Mouse (Mus musculus) MEL (cell line): ENCODE results near the gene Zbtb40. TPM values are rescaled to one million over a fixed set of nuclear protein-coding genes. Genes with fewer than 3 reads are reported as not detected.

ENCODE experiments used
- DNase-seq: peaks from one replicate; pipeline ENCODE4 v3.0.0; 2011; ENCODE audit warnings: low read depth, low spot score
- H3K27ac ChIP-seq: 2 replicates; pipeline ENCODE4 v1.5.1; 2012; ENCODE audit warnings: low read depth, mild to moderate bottlenecking, control low read depth, low read length, moderate library complexity; ENCODE audit not compliant: control insufficient read depth
- H3K27me3 ChIP-seq, 2 experiments: fragments of 150-350 bp in 1 of 2; sonication (generic) in 1 of 2; 2 replicates each; pipeline ENCODE4 v1.6.1; 2012; ENCODE audit warnings: low read length in 2 of 2, mild to moderate bottlenecking in 2 of 2, improper control_type of control experiment in 1 of 2, moderate library complexity in 1 of 2; ENCODE audit not compliant: insufficient read depth in 2 of 2, control insufficient read depth in 1 of 2
- H3K36me3 ChIP-seq, 2 experiments: 2 replicates each; pipeline ENCODE4 v1.6.1; 2012 to 2014; ENCODE audit warnings: low read length in 2 of 2, improper control_type of control experiment in 1 of 2, inconsistent platforms in 1 of 2, mild to moderate bottlenecking in 1 of 2; ENCODE audit not compliant: insufficient read depth in 2 of 2, control insufficient read depth in 1 of 2
- H3K4me1 ChIP-seq, 2 experiments: fragments of 150-350 bp in 1 of 2; sonication (generic) in 1 of 2; 2 replicates each; pipeline ENCODE4 v1.6.1; 2012; ENCODE audit warnings: low read length in 2 of 2, improper control_type of control experiment in 1 of 2, mild to moderate bottlenecking in 1 of 2; ENCODE audit not compliant: insufficient read depth in 2 of 2, control insufficient read depth in 1 of 2
- H3K4me3 ChIP-seq, 2 experiments: fragments of 150-350 bp in 1 of 2; sonication (generic) in 1 of 2; 2 replicates each; pipeline ENCODE4 v1.5.1; 2012; ENCODE audit warnings: low read depth in 2 of 2, low read length in 2 of 2, mild to moderate bottlenecking in 2 of 2, moderate library complexity in 2 of 2, control low read depth in 1 of 2, improper control_type of control experiment in 1 of 2; ENCODE audit not compliant: control insufficient read depth in 1 of 2, insufficient read depth in 1 of 2
- H3K79me2 ChIP-seq: 2 replicates; pipeline ENCODE4 v1.6.1; 2012; ENCODE audit warnings: mild to moderate bottlenecking, low read length, moderate library complexity; ENCODE audit not compliant: control insufficient read depth, poor library complexity, insufficient read depth
- H3K9ac ChIP-seq: 2 replicates; pipeline ENCODE4 v1.6.1; 2012; ENCODE audit warnings: low read depth, mild to moderate bottlenecking, control low read depth, low read length, moderate library complexity; ENCODE audit not compliant: control insufficient read depth, poor library complexity, severe bottlenecking
- H3K9me3 ChIP-seq: fragments of 150-350 bp; sonication (generic); replicated peaks from 2 replicates; pipeline ENCODE4 v1.6.1; 2012; ENCODE audit warnings: mild to moderate bottlenecking, low read length, improper control_type of control experiment, moderate library complexity; ENCODE audit not compliant: insufficient read depth
- BHLHE40 ChIP-seq: IDR thresholded peaks from 2 replicates; pipeline ENCODE4 v1.6.1; 2012; ENCODE audit warnings: low read depth, mild to moderate bottlenecking, inconsistent platforms, low read length, improper control_type of control experiment, borderline replicate concordance
- ELF1 ChIP-seq: IDR thresholded peaks from 2 replicates; pipeline ENCODE4 v1.6.1; 2014; ENCODE audit warnings: low read depth, mild to moderate bottlenecking, inconsistent platforms, low read length, improper control_type of control experiment, moderate library complexity
- EP300 ChIP-seq, 2 experiments: IDR thresholded peaks; 2 replicates each; pipeline ENCODE4 v1.6.1; 2011; ENCODE audit warnings: improper control_type of control experiment in 2 of 2, low read length in 2 of 2, low read depth in 1 of 2, mild to moderate bottlenecking in 1 of 2
- GABPA ChIP-seq: IDR thresholded peaks from 2 replicates; pipeline ENCODE4 v1.6.1; 2012; ENCODE audit warnings: low read depth, mild to moderate bottlenecking, inconsistent platforms, low read length, improper control_type of control experiment, moderate library complexity
- HCFC1 ChIP-seq: IDR thresholded peaks from 2 replicates; pipeline ENCODE4 v1.6.1; 2012; ENCODE audit warnings: low read depth, mild to moderate bottlenecking, inconsistent platforms, low read length, improper control_type of control experiment, moderate library complexity
- JUND ChIP-seq: IDR thresholded peaks from 2 replicates; pipeline ENCODE4 v1.6.1; 2011; ENCODE audit warnings: low read depth, mild to moderate bottlenecking, improper control_type of control experiment, low read length
- MAFK ChIP-seq: IDR thresholded peaks from 2 replicates; pipeline ENCODE4 v1.6.1; 2011; ENCODE audit warnings: low read depth, mild to moderate bottlenecking, low read length, improper control_type of control experiment, borderline replicate concordance
- MAZ ChIP-seq: IDR thresholded peaks from 2 replicates; pipeline ENCODE4 v1.6.1; 2012; ENCODE audit warnings: low read depth, mild to moderate bottlenecking, inconsistent platforms, low read length, improper control_type of control experiment
- MYB ChIP-seq: IDR thresholded peaks from 2 replicates; pipeline ENCODE4 v1.6.1; 2011; ENCODE audit warnings: mild to moderate bottlenecking, low read depth, low read length, improper control_type of control experiment
- MYC ChIP-seq: IDR thresholded peaks from 2 replicates; pipeline ENCODE4 v1.6.1; 2011; ENCODE audit warnings: low read depth, mild to moderate bottlenecking, low read length, improper control_type of control experiment, moderate library complexity
- NELFE ChIP-seq: IDR thresholded peaks from 2 replicates; pipeline ENCODE4 v1.6.1; 2011; ENCODE audit warnings: low read depth, low read length, improper control_type of control experiment
- NRF1 ChIP-seq: IDR thresholded peaks from 2 replicates; pipeline ENCODE4 v1.6.1; 2014; ENCODE audit warnings: low read depth, mild to moderate bottlenecking, inconsistent platforms, low read length, improper control_type of control experiment, moderate library complexity; ENCODE audit not compliant: poor library complexity, insufficient read depth, severe bottlenecking
- POLR2A ChIP-seq, 2 experiments: IDR thresholded peaks; 2 replicates each; pipeline ENCODE4 v1.6.1; 2011 to 2012; ENCODE audit warnings: low read length in 2 of 2, mild to moderate bottlenecking in 2 of 2, control low read depth in 1 of 2, improper control_type of control experiment in 1 of 2, low read depth in 1 of 2, moderate library complexity in 1 of 2; ENCODE audit not compliant: control insufficient read depth in 1 of 2, insufficient read depth in 1 of 2, poor library complexity in 1 of 2
- POLR2AphosphoS5 ChIP-seq: IDR thresholded peaks from 2 replicates; pipeline ENCODE4 v1.6.1; 2012; ENCODE audit warnings: low read depth, borderline replicate concordance, mild to moderate bottlenecking, inconsistent platforms, low read length, moderate library complexity, mixed read lengths
- SMC3 ChIP-seq: IDR thresholded peaks from 2 replicates; pipeline ENCODE4 v1.6.1; 2011; ENCODE audit warnings: low read depth, low read length, improper control_type of control experiment
- TAL1 ChIP-seq: IDR thresholded peaks from 2 replicates; pipeline ENCODE4 v1.6.1; 2012; ENCODE audit warnings: mild to moderate bottlenecking, inconsistent platforms, low read length, moderate library complexity, mixed read lengths
- TBP ChIP-seq: IDR thresholded peaks from 2 replicates; pipeline ENCODE4 v1.8.0; 2011; ENCODE audit warnings: low read depth, low read length, improper control_type of control experiment
- TCF12 ChIP-seq: IDR thresholded peaks from 2 replicates; pipeline ENCODE4 v1.6.1; 2014; ENCODE audit warnings: low read depth, mild to moderate bottlenecking, inconsistent platforms, low read length, improper control_type of control experiment, moderate library complexity
- USF2 ChIP-seq, 2 experiments: IDR thresholded peaks; 2 replicates each; pipeline ENCODE4 v1.6.1; 2011 to 2012; ENCODE audit warnings: improper control_type of control experiment in 2 of 2, low read length in 2 of 2, borderline replicate concordance in 1 of 2, inconsistent platforms in 1 of 2, low read depth in 1 of 2, mild to moderate bottlenecking in 1 of 2; ENCODE audit not compliant: insufficient read depth in 1 of 2
- ZC3H11A ChIP-seq: IDR thresholded peaks from 2 replicates; pipeline ENCODE4 v1.6.1; 2012; ENCODE audit warnings: low read depth, mild to moderate bottlenecking, inconsistent platforms, low read length, improper control_type of control experiment
- ZMIZ1 ChIP-seq: IDR thresholded peaks from 2 replicates; pipeline ENCODE4 v1.6.1; 2012; ENCODE audit warnings: low read depth, mild to moderate bottlenecking, inconsistent platforms, low read length, improper control_type of control experiment, moderate library complexity
- ZNF384 ChIP-seq: IDR thresholded peaks from 2 replicates; pipeline ENCODE4 v1.6.1; 2012; ENCODE audit warnings: low read depth, mild to moderate bottlenecking, inconsistent platforms, low read length, improper control_type of control experiment
- polyA plus RNA-seq, 2 experiments: library from polyadenylated mRNA; stranded (reverse) in 1 of 2; unstranded in 1 of 2; fragments of >175 nt in 1 of 2; fragments of >200 nt in 1 of 2; gene quantifications; 2 replicates each; pipeline versions ENCODE4 v1.2.1 to v1.2.4; 2012; ENCODE audit warnings: low replicate concordance in 2 of 2, low read depth in 1 of 2; ENCODE audit not compliant: insufficient read length in 2 of 2, insufficient read depth in 1 of 2, missing spikeins in 1 of 2
- total RNA-seq: library from RNA; depleted of rRNA; stranded (reverse); fragments of 300-350 nt; gene quantifications from 2 replicates; pipeline ENCODE4 v1.2.3, GENCODE M21; 2012

Gene Zbtb40
- total and polyA plus RNA-seq, 3 experiments, result 9.6 to 14.4 TPM; not detected in 1

DNA sequence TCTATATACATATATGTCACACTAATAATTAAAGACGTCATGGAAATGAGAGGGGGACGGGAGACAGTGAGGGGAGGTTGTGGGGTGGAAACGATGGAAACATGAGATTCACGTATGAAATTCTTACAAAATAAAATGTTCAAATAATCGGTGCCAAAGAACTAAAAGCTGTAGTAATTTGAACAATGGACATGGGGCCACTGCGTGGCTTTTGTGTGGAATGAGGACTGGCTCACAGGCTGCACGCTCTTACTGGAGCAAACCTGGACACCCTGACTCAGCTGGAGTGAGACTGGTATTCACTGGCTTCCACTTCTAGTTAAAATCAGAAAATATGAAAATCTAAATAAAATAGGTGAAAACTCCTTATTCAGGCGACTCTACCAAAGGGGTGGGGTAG, 6.6 kb downstream of the Zbtb40 start:
- no peak for DNase-seq
- no peaks in the 10 kb centered on the region for H3K9me3 ChIP-seq
- peaks cover 3% of the 10 kb centered on the region for H3K79me2 ChIP-seq
- no peak overlapping the region for H3K4me3 ChIP-seq
- H3K27me3 ChIP-seq, result no peaks in the 10 kb centered on the region
- H3K9ac ChIP-seq, result no peak overlapping the region
- H3K36me3 ChIP-seq, result no peaks in the 10 kb centered on the region
- H3K27ac ChIP-seq, result no peak overlapping the region
- TF ChIP-seq TAL1, result no peak
- no peak for TF ChIP-seq TCF12
- TF ChIP-seq SMC3, result no peak
- TF ChIP-seq MYC, result no peak
- TF ChIP-seq EP300 (IDR thresholded peaks at IDR 0.05; ENCODE audit: low read depth in 1 of 2, low read length in 2 of 2), result no peak
- no peak for TF ChIP-seq MAFK
- no peak for TF ChIP-seq USF2 (IDR thresholded peaks at IDR 0.05; ENCODE audit: borderline replicate concordance in 1 of 2, insufficient read depth in 1 of 2, low read depth in 1 of 2, low read length in 2 of 2)
- TF ChIP-seq MYB, result no peak
- no peak for TF ChIP-seq NRF1
- no peak for TF ChIP-seq ZC3H11A
- TF ChIP-seq POLR2AphosphoS5, result no peak
- H3K4me1 ChIP-seq, result no peaks in the 10 kb centered on the region

DNA sequence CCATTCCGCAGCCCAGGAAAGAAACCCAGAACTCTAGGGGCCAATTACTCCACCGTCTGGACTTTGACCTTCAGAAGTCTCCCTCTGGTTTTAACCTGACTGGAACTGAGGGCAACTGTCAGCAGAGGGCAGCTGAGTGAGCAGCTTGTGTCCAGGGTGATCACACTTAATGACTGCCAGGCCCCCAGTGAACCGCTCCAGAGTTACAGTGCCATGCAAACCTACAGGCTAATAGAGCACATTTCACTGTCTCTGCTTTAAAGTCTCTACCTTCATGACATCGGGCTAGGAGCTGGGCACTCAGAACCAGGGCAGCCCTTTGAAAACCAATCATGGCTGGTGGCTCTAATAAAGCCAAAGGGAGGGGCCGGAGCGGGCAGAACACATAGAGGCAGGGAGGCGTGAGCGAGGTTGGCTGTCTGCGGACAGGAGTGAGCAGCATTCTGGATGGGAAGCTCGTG, 7.4 kb downstream of the Zbtb40 start:
- H3K4me3 ChIP-seq, result no peak overlapping the region
- peaks cover under 1% of the 10 kb centered on the region; the same call in 1 of the 2 replicates for H3K79me2 ChIP-seq
- no peak overlapping the region for H3K9ac ChIP-seq
- H3K9me3 ChIP-seq, result no peaks in the 10 kb centered on the region
- no peaks in the 10 kb centered on the region for H3K4me1 ChIP-seq
- H3K27ac ChIP-seq, result no peak overlapping the region
- DNase-seq, result no peak
- H3K27me3 ChIP-seq, result no peaks in the 10 kb centered on the region
- TF ChIP-seq TAL1, result no peak
- TF ChIP-seq ZNF384, result no peak
- no peak for TF ChIP-seq ELF1
- TF ChIP-seq NELFE, result no peak
- no peak for TF ChIP-seq BHLHE40
- no peak for TF ChIP-seq JUND
- TF ChIP-seq TCF12, result no peak
- no peak for TF ChIP-seq EP300 (IDR thresholded peaks at IDR 0.05; ENCODE audit: low read depth in 1 of 2, low read length in 2 of 2)
- TF ChIP-seq POLR2AphosphoS5, result no peak
- no peak for TF ChIP-seq GABPA
- no peak for TF ChIP-seq TBP
- no peak for TF ChIP-seq POLR2A (IDR thresholded peaks at IDR 0.05; ENCODE audit: control insufficient read depth in 1 of 2, insufficient read depth in 1 of 2, low read depth in 1 of 2, low read length in 2 of 2, poor library complexity in 1 of 2)
- TF ChIP-seq MYB, result no peak
- no peak for TF ChIP-seq MAZ
- TF ChIP-seq ZMIZ1, result no peak
- no peak for TF ChIP-seq HCFC1
- H3K36me3 ChIP-seq, result no peaks in the 10 kb centered on the region
